Mouse (Mus musculus) CH12F3 (cell line): ENCODE results near the gene Prr29.

Experiments used
- in situ Hi-C: fragments of 300-500 bp; cut with MboI; formaldehyde crosslinking; loops from 2 replicates; pipeline ENCODE4 v1.14.3; 2020; ENCODE audit warnings: low sequenced_read_pairs

Gene Prr29

DNA sequence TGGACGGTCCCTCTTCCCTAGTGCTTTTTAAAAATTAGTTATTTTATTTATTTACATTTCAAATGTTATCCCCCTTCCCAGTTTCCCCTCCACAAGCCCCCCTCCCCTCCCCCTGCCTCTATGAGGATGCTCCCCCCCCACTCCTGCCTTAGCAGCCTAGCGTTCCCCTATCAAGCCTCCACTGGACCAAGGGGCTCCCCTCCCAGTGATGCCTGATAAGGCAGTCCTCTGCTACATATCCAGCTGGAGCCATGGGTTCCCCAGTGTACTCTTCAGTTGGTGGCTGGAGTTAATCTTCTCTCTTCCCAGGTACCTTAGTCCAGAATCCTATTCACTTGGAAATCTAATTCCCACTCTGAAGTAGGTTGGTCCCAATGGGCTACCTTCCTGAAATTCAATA is 28.8 kb downstream of the Prr29 start:
- in situ Hi-C loops = loop anchor here (5.0 kb wide), 1 partner anchor 67 kb away; no protein-coding TSS in a partner anchor

DNA sequence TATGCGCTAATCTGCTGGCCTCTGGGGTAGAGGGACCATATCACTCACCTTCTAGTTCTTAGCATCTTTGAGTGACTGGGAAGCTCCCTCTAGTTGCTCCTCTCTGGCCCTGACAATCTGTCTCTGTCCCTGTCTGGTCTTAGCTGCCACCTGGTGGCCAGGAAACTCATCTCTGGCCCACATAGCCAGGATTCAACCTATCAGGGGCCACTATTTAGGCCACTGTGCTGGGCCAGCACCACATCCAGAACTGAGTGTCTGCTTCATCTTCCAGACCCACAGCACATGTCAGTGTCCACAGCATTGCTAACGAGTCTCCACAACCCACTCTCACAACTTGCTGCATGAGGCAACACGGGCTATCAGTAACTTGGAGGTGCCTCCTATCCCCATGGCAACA is 32.4 kb downstream of the Prr29 start:
- in situ Hi-C loops = no loop called here

GRCm38 (mm10) chr11:106398481-106398880 is 33.2 kb downstream of the Prr29 start:
- in situ Hi-C loops = no loop called here

DNA sequence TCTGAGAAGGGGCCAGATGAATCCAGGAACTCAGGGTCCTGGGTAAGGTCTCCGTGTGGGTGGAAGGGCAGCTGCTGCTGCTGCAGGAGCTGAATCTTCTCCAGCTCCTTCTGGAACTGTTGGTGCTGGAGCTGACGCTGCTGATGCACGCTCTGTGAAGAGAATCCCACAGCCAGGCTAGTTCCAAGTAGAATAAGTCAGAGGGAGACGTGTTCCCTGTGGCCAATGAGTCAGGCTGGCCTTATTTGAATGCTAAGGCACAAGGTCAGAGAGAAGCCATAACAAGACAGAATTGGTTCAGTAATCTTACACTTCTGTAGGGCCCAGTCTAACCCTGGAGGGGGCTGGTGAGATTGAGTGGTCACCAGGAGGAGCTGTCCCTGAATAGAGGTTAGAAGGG is 44.7 kb downstream of the Prr29 start:
- in situ Hi-C loops = loop anchor here (10.0 kb wide), 1 partner anchor 215 kb away; no protein-coding TSS in a partner anchor

GRCm38 (mm10) chr11:106410507-106410906 is 45.2 kb downstream of the Prr29 start:
- in situ Hi-C loops = loop anchor here (10.0 kb wide), 1 partner anchor 214 kb away; no protein-coding TSS in a partner anchor

- in situ Hi-C loops = loop anchor here (10.0 kb wide), 1 partner anchor 214 kb away; no protein-coding TSS in a partner anchor
Measured at GRCm38 (mm10) chr11:106411157-106411556, 45.9 kb downstream of the Prr29 start.

DNA sequence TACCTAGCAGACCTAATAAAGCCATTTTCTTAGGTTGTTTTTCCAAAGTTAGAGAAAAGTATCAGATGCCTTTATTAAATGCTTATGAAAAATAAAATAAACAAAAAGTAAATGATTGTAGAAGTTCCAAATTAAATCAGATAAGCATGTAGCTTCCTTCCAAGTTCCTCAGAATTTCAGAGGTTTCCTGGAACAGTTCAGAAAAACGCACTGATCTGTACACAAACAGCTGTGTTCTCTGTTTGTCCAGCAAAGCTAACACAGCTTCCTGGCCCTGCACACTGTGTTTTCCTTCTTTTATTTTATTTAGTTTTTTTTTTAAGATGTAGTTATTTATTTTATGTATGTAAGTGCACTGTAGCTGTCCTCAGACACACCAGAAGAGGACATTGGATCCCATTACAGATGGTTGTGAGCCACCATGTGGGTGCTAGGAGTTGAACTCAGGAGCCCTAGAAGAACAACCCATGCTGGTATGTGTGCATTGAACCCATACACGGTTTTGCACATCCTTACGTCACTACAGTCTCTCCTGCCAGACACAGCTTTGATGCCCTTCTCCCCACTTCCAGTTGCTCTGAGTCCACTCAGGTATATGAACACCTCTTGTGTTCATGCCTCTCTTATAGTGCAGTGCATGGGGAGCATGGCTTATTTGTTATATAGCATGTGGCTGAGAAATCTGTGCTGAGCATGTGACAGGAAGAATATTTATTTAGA is 47.5 kb downstream of the Prr29 start:
- in situ Hi-C loops = loop anchor here (10.0 kb wide), 1 partner anchor 212 kb away; no protein-coding TSS in a partner anchor

DNA sequence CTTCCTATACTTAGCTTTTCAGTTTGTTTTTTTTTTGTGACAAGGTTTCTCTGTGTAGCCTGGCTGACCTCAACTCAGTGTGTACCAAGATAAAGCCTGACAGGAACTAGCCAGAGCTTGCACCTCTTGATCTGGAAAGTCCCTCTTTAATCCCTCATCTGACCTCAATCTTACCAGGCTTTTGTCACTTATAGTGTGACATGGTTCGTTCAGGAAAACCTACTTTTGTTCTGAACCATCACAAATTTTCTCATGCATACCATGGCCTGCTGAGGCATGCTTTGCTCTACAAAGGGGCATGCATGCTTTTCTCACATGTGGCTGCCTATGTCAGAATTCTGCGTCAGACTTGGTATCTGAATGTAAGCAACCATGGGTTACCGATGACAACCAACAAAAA is 51.1 kb downstream of the Prr29 start:
- in situ Hi-C loops = loop anchor here (5.0 to 10.0 kb wide), 2 partner anchors 76 to 208 kb away; no protein-coding TSS in a partner anchor

DNA sequence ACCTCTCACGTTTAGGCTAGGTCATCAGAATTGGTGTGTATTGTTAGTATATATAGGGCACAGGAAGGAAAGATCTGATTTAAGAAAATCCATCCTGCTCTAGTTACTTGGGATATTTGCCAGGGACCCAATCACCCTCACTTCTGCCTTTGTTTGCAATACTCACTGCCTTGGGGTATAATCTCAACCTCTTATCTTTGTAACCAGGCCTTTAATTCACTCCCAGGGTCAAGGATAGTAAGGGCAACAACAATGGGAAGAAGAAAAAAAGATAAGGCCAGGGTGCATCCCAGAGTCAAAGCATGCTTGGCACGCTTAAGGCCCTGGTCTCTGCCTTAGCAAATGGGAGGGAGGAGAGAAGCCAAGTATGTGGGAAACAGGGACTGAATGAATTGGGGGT is 52.6 kb downstream of the Prr29 start:
- in situ Hi-C loops = loop anchor here (5.0 to 10.0 kb wide), 2 partner anchors 74 to 207 kb away; no protein-coding TSS in a partner anchor

- in situ Hi-C loops = loop anchor here (5.0 to 10.0 kb wide), 2 partner anchors 74 to 206 kb away; no protein-coding TSS in a partner anchor
Measured at GRCm38 (mm10) chr11:106418622-106419196, 53.4 kb downstream of the Prr29 start.

- in situ Hi-C loops = loop anchor here (5.0 to 10.0 kb wide), 2 partner anchors 73 to 205 kb away; no protein-coding TSS in a partner anchor
Measured at GRCm38 (mm10) chr11:106419262-106420102, 54.2 kb downstream of the Prr29 start.

GRCm38 (mm10) chr11:106425201-106425600 is 59.9 kb downstream of the Prr29 start:
- in situ Hi-C loops = no loop called here

DNA sequence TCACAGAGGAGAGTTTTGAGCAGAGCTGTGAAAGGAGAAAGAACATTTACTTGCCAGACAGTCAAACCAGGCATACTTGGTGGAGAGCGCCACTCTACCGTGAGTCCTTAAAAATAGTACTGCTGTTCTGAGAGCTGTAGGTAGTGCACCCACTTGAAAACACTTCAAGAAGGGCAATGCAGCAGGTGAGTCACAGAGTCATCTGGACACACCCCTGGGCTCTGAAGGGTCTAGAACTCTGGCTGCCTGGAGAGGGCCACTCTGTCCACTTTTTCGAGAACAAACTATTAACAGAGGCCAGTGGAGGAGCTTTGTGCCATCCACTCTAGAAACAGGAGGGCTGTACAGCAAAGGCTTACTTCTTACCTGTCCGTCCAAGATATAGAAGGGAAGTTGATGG is 61.2 kb downstream of the Prr29 start:
- in situ Hi-C loops = no loop called here
